Mouse (Mus musculus): ENCODE data around the gene Atp2a2.

DNA sequence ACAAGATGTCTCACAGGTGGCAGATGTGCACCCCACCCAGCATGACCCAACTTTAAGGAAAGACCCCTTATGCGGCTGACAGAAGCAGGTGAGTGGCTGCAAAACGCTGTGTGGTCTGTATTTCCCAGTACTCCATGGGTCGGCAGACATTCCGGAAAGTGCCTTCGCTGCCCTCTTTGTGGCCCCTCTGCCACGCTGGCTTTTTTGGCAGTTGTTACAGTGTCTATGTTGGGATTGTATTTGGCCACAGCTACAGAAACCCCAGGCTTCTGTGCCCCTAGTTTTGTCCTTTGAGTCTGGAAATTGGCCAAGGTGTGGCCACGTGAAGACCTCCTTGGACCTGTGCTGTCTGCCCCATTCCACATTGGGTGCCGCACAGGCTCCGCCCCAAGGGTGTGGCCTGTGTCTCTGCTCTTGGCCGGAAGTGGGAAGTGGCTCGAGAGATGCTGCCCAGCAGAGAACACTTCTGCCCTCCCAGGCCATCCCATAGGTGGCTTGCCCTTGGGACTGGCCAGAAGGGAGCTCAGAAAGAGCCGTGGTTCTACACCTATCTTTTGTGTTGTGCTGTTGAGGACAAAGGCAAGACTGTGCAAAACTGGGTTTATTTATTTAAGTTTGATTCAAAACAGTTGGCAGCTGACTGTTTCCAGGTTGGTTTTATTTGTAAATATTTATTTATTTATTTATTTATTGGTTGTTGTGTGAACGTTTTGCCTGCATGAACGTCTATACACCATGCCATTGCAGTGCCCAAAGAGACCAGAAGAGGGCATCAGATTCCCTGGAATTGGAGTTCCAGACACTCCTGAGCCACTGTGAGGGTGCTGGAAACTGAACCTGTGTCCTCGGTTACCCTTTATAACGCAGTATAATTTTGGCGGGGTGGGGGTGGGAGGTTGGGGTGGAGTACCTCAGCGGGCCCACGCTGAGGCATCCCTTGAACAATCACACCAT is 92.1 kb downstream of the Atp2a2 start:
- TF ChIP-seq GATA1 (IDR thresholded peaks at IDR 0.05; ENCODE audit: borderline replicate concordance, low read length) (no peak), FLI1 (IDR thresholded peaks at IDR 0.05; ENCODE audit: low read length) (no peak)

Data from megakaryocyte, embryonic 14.5 days (primary cell).